Mouse (Mus musculus): Measurements from ENCODE around the gene 9130213A22Rik.
A peak's percentile ranks its signal among the peaks of the same experiment; 100 is the strongest.

Gene 9130213A22Rik

GRCm38 (mm10) chr11:69122336-69122951 lies at the start of gene 9130213A22Rik:
Gene 9130213A22Rik (minus strand): TSS chr11:69122589.
- peak; percentile 82 for DNase-seq

- DNase-seq, result peak; percentile 32
Measured at GRCm38 (mm10) chr11:69171626-69172025, 49.2 kb upstream of the 9130213A22Rik start.

GRCm38 (mm10) chr11:69169313-69169712 lies 46.9 kb upstream of the 9130213A22Rik start:
- no peak for DNase-seq

GRCm38 (mm10) chr11:69156800-69157199 lies 34.4 kb upstream of the 9130213A22Rik start, which contains the start of gene Alox12b:
Gene Alox12b (plus strand): TSS chr11:69156989.
- no peak for DNase-seq

GRCm38 (mm10) chr11:69155351-69155750 lies 33.0 kb upstream of the 9130213A22Rik start:
- DNase-seq, result no peak

- DNase-seq, result no peak
Measured at GRCm38 (mm10) chr11:69153831-69154230, 31.4 kb upstream of the 9130213A22Rik start.

GRCm38 (mm10) chr11:69151004-69151403 lies 28.6 kb upstream of the 9130213A22Rik start:
- no peak for DNase-seq

- peak; percentile 63 for DNase-seq
Measured at GRCm38 (mm10) chr11:69150444-69150843, 28.1 kb upstream of the 9130213A22Rik start.

GRCm38 (mm10) chr11:69149728-69150127 lies 27.3 kb upstream of the 9130213A22Rik start:
- DNase-seq, result no peak

- no peak for DNase-seq
Measured at GRCm38 (mm10) chr11:69148451-69148960, 26.1 kb upstream of the 9130213A22Rik start.

- DNase-seq, result no peak
Measured at GRCm38 (mm10) chr11:69147546-69147945, 25.2 kb upstream of the 9130213A22Rik start.

GRCm38 (mm10) chr11:69135361-69135760 lies 13.0 kb upstream of the 9130213A22Rik start:
- DNase-seq, result no peak

GRCm38 (mm10) chr11:69134622-69134968 lies 12.2 kb upstream of the 9130213A22Rik start:
- DNase-seq, result no peak

- peak; percentile 70 for DNase-seq
Measured at GRCm38 (mm10) chr11:69133923-69134621, 11.7 kb upstream of the 9130213A22Rik start.

GRCm38 (mm10) chr11:69133566-69133922 lies 11.2 kb upstream of the 9130213A22Rik start:
- DNase-seq, result no peak

- DNase-seq, result no peak
Measured at GRCm38 (mm10) chr11:69128426-69129122, 6.2 kb upstream of the 9130213A22Rik start.

- DNase-seq, result no peak
Measured at GRCm38 (mm10) chr11:69126706-69127095, 4.3 kb upstream of the 9130213A22Rik start.

- DNase-seq, result peak; percentile 60
Measured at GRCm38 (mm10) chr11:69125919-69126705, 3.7 kb upstream of the 9130213A22Rik start.

GRCm38 (mm10) chr11:69125852-69125918 lies 3.3 kb upstream of the 9130213A22Rik start, which contains the start of gene Aloxe3:
Gene Aloxe3 (plus strand): TSS chr11:69125896.
- DNase-seq, result no peak

- peak; percentile 85 for DNase-seq
Measured at GRCm38 (mm10) chr11:69125041-69125851, 2.9 kb upstream of the 9130213A22Rik start.

GRCm38 (mm10) chr11:69124498-69124847 lies 2.1 kb upstream of the 9130213A22Rik start:
- peak; percentile 63 for DNase-seq

- DNase-seq, result peak; percentile 87
Measured at GRCm38 (mm10) chr11:69123693-69124497, 1.5 kb upstream of the 9130213A22Rik start.
